Mouse (Mus musculus) embryonic fibroblast, embryonic 13.5 days (primary cell): Measurements from ENCODE around the gene Slc4a2.

Experiments
- CTCF ChIP-seq: IDR thresholded peaks from 2 replicates; pipeline ENCODE4 v1.5.1; 2011; ENCODE audit warnings: mild to moderate bottlenecking, control low read depth, low read length, moderate library complexity, borderline replicate concordance; ENCODE audit not compliant: insufficient read depth
- POLR2A ChIP-seq: IDR thresholded peaks from 2 replicates; pipeline ENCODE4 v1.6.1; 2011; ENCODE audit warnings: low read depth, mild to moderate bottlenecking, control low read depth, low read length, moderate library complexity

DNA sequence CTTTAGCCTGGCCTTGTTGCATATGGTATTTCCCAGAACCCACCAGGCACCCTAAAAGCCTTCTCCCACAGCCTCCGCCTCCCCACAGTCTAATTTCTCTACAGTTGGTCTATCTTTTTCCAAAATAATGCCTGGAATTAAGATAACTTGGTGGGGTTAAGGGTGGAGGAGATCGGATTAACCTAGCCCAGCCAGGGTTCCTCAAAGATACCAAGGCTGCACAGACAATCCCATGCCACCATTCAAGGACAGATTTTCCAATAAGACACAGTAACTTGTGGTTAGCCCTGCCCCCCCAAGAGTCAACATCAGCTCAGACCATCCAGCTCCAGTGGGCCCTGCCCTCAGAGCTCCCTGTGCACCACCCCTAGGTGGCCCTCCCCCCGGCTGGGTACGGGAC is 43.1 kb upstream of the Slc4a2 start:
- TF ChIP-seq CTCF: no peak
- TF ChIP-seq POLR2A: no peak
